Mouse (Mus musculus) embryonic facial prominence, embryonic 10.5 days (tissue): Measurements from ENCODE around the gene Cygb. TPM values are rescaled to one million over a fixed set of nuclear protein-coding genes. Genes with fewer than 3 reads are reported as not detected.
"Not testable (repeated sequence)": the region's sequence is repeated elsewhere in the genome, so short reads cannot be mapped to it uniquely, and the experiment has no call there.

ENCODE experiments used
- DNase-seq: peaks from one replicate; pipeline ENCODE4 v3.0.0-alpha.2; 2017; ENCODE audit warnings: low spot score
- H3K27ac ChIP-seq: fragments of 300-500 bp; sonication (generic); replicated peaks from 2 replicates; pipeline ENCODE4 v1.5.1; 2016; ENCODE audit warnings: mild to moderate bottlenecking
- H3K27me3 ChIP-seq: fragments of 300-500 bp; sonication (generic); replicated peaks from 2 replicates; pipeline ENCODE4 v1.6.1; 2016; ENCODE audit warnings: low read depth, mild to moderate bottlenecking; ENCODE audit not compliant: poor library complexity, severe bottlenecking
- H3K36me3 ChIP-seq: fragments of 300-500 bp; sonication (generic); replicated peaks from 2 replicates; pipeline ENCODE4 v1.6.1; 2016; ENCODE audit warnings: mild to moderate bottlenecking, moderate library complexity
- H3K4me1 ChIP-seq: fragments of 300-500 bp; sonication (generic); 2 replicates; pipeline ENCODE4 v1.6.1; 2016
- H3K4me3 ChIP-seq: fragments of 300-500 bp; sonication (generic); 2 replicates; pipeline ENCODE4 v1.5.1; 2016; ENCODE audit warnings: mild to moderate bottlenecking, moderate library complexity
- H3K9me3 ChIP-seq: fragments of 300-500 bp; sonication (generic); 2 replicates; pipeline ENCODE4 v1.6.1; 2016; ENCODE audit warnings: mild to moderate bottlenecking
- WGBS: fragments of 180-500 bp; shearing (Covaris S2); methylation state at CpG from one replicate; pipeline ENCODE4 v1.1.7; 2016; 5-methylcytosine and 5-hydroxymethylcytosine counted together
- polyA plus RNA-seq: library from polyadenylated mRNA; unstranded; fragments of >200 nt; fragmentation: Nextera tagmentation; extraction: Ambion mirVana; gene quantifications from 2 replicates; pipeline ENCODE4 v1.2.1, GENCODE M21; 2016

Gene Cygb
- polyA plus RNA-seq, 1 experiment from 2014 or later = 5.0 TPM

- no peaks in the 10 kb centered on the region for H3K27me3 ChIP-seq
- WGBS = 91% methylated on average over 9 of the region's 9 CpGs
- H3K4me1 ChIP-seq = peaks cover 42% of the 10 kb centered on the region
Observed at GRCm38 (mm10) chr11:116611883-116612282, 42.2 kb downstream of the Cygb start.

GRCm38 (mm10) chr11:116611168-116611567, 42.9 kb downstream of the Cygb start:
- WGBS = 90% methylated on average over 9 of the region's 9 CpGs

More at GRCm38 (mm10) chr11:116611883-116612282, 42.2 kb downstream of the Cygb start:
- no peaks in the 10 kb centered on the region for H3K9me3 ChIP-seq
- DNase-seq = no peak
- no peaks in the 10 kb centered on the region; the same call in 1 of the 2 replicates for H3K36me3 ChIP-seq
- no peak overlapping the region for H3K4me3 ChIP-seq
- H3K27ac ChIP-seq = no peak overlapping the region

GRCm38 (mm10) chr11:116609965-116610630, 44.0 kb downstream of the Cygb start:
- 82% methylated on average over 15 of the region's 15 CpGs for WGBS
- peaks cover 25% of the 10 kb centered on the region for H3K4me1 ChIP-seq
- DNase-seq = no peak
- H3K4me3 ChIP-seq = no peak overlapping the region
- H3K27ac ChIP-seq = no peak overlapping the region
- no peaks in the 10 kb centered on the region for H3K27me3 ChIP-seq
- peaks cover 2% of the 10 kb centered on the region for H3K36me3 ChIP-seq
- H3K9me3 ChIP-seq = no peaks in the 10 kb centered on the region

More at GRCm38 (mm10) chr11:116611168-116611567, 42.9 kb downstream of the Cygb start:
- not testable (repeated sequence) for DNase-seq, H3K36me3 ChIP-seq, H3K4me3 ChIP-seq, H3K9me3 ChIP-seq, H3K27ac ChIP-seq, H3K27me3 ChIP-seq
- peaks cover 35% of the 10 kb centered on the region for H3K4me1 ChIP-seq

GRCm38 (mm10) chr11:116607717-116608116, 46.4 kb downstream of the Cygb start:
- no peak for DNase-seq
- H3K36me3 ChIP-seq = peaks cover 17% of the 10 kb centered on the region
- H3K4me3 ChIP-seq = no peak overlapping the region
- no peaks in the 10 kb centered on the region for H3K27me3 ChIP-seq
- H3K9me3 ChIP-seq = no peaks in the 10 kb centered on the region
- H3K27ac ChIP-seq = no peak overlapping the region; the same call in 1 of the 2 replicates
- peaks cover 21% of the 10 kb centered on the region for H3K4me1 ChIP-seq
- 89% methylated on average over 3 of the region's 3 CpGs for WGBS

- no peaks in the 10 kb centered on the region for H3K9me3 ChIP-seq
- H3K27ac ChIP-seq = no peak overlapping the region
- H3K27me3 ChIP-seq = no peaks in the 10 kb centered on the region
- peaks cover 11% of the 10 kb centered on the region for H3K4me1 ChIP-seq
- H3K36me3 ChIP-seq = peaks cover 27% of the 10 kb centered on the region
- WGBS = 88% methylated on average over 12 of the region's 12 CpGs
- DNase-seq = no peak
- no peak overlapping the region for H3K4me3 ChIP-seq
Observed at GRCm38 (mm10) chr11:116604097-116604496, 50.0 kb downstream of the Cygb start.

- DNase-seq = no peak
- H3K4me1 ChIP-seq = peaks cover 4% of the 10 kb centered on the region; the same call in 1 of the 2 replicates
- WGBS = 88% methylated on average over 10 of the region's 10 CpGs
- no peaks in the 10 kb centered on the region for H3K9me3 ChIP-seq
- peaks cover 35% of the 10 kb centered on the region for H3K36me3 ChIP-seq
- no peaks in the 10 kb centered on the region for H3K27me3 ChIP-seq
- H3K4me3 ChIP-seq = no peak overlapping the region
- no peak overlapping the region for H3K27ac ChIP-seq
Observed at GRCm38 (mm10) chr11:116603339-116603738, 50.8 kb downstream of the Cygb start.

- H3K27me3 ChIP-seq = no peaks in the 10 kb centered on the region
- 87% methylated on average over 8 of the region's 8 CpGs for WGBS
- no peaks in the 10 kb centered on the region for H3K9me3 ChIP-seq
- no peak for DNase-seq
- H3K4me3 ChIP-seq = no peak overlapping the region
- H3K27ac ChIP-seq = no peak overlapping the region
- H3K4me1 ChIP-seq = peaks cover 7% of the 10 kb centered on the region
- H3K36me3 ChIP-seq = peaks cover 41% of the 10 kb centered on the region
Observed at GRCm38 (mm10) chr11:116602043-116602442, 52.1 kb downstream of the Cygb start.

GRCm38 (mm10) chr11:116601166-116601565, 52.9 kb downstream of the Cygb start:
- Histone ChIP-seq H3K36me3 (peaks cover 44% of the 10 kb centered on the region), H3K4me3 (no peak overlapping the region), H3K27ac (no peak overlapping the region), H3K27me3 (peaks cover 1% of the 10 kb centered on the region; the same call in 1 of the 2 replicates), H3K9me3 (no peaks in the 10 kb centered on the region), H3K4me1 (peaks cover 4% of the 10 kb centered on the region)
- 92% methylated on average over 8 of the region's 8 CpGs for WGBS
- DNase-seq = no peak

GRCm38 (mm10) chr11:116599230-116599629, 54.9 kb downstream of the Cygb start:
- Histone ChIP-seq H3K27ac (no peak overlapping the region), H3K27me3 (peaks cover 5% of the 10 kb centered on the region; the same call in 1 of the 2 replicates), H3K4me3 (no peak overlapping the region), H3K4me1 (peaks cover 10% of the 10 kb centered on the region), H3K36me3 (peaks cover 37% of the 10 kb centered on the region), H3K9me3 (no peaks in the 10 kb centered on the region)
- DNase-seq = no peak
- 91% methylated on average over 15 of the region's 15 CpGs for WGBS

- H3K9me3 ChIP-seq = no peaks in the 10 kb centered on the region
- WGBS = 92% methylated on average over 8 of the region's 8 CpGs
- H3K27ac ChIP-seq = no peak overlapping the region
- DNase-seq = no peak
- H3K27me3 ChIP-seq = peaks cover 5% of the 10 kb centered on the region; the same call in 1 of the 2 replicates
- H3K4me3 ChIP-seq = no peak overlapping the region
- H3K36me3 ChIP-seq = peaks cover 29% of the 10 kb centered on the region
- H3K4me1 ChIP-seq = peaks cover 10% of the 10 kb centered on the region
Observed at GRCm38 (mm10) chr11:116598193-116598592, 55.9 kb downstream of the Cygb start.

- no peak overlapping the region for H3K27ac ChIP-seq
- WGBS = 86% methylated on average over 19 of the region's 19 CpGs
- H3K4me1 ChIP-seq = peaks cover 21% of the 10 kb centered on the region
- H3K4me3 ChIP-seq = no peak overlapping the region
- H3K9me3 ChIP-seq = no peaks in the 10 kb centered on the region
- peaks cover 27% of the 10 kb centered on the region for H3K36me3 ChIP-seq
- peaks cover 5% of the 10 kb centered on the region; the same call in 1 of the 2 replicates for H3K27me3 ChIP-seq
- DNase-seq = no peak
Observed at GRCm38 (mm10) chr11:116596766-116597165, 57.3 kb downstream of the Cygb start.
